Mouse (Mus musculus): ENCODE results near the gene Mrnip. TPM values are rescaled to one million over a fixed set of nuclear protein-coding genes. Genes with fewer than 3 reads are reported as not detected.

Mrnip gene
- total RNA-seq, 2 experiments from 2014 or later: 12.7 to 15.8 TPM

GRCm38 (mm10) chr11:50147958-50148476 lies 26.2 kb upstream of the Mrnip start:
- H3K27ac ChIP-seq: no peak overlapping the region
- DNase-seq (ENCODE audit: low spot score in 2 of 2): no peak
- H3K4me3 ChIP-seq: no peak overlapping the region
- no peak for TF ChIP-seq CTCF (conservative IDR thresholded peaks at IDR 0.05)

- TF ChIP-seq CTCF (conservative IDR thresholded peaks at IDR 0.05): no peak
- Histone ChIP-seq H3K4me3 (no peak overlapping the region), H3K27ac (no peak overlapping the region)
- DNase-seq (ENCODE audit: low spot score in 2 of 2): no peak
Observed at GRCm38 (mm10) chr11:50149200-50149599, 25.0 kb upstream of the Mrnip start.

GRCm38 (mm10) chr11:50149603-50150150 lies 24.6 kb upstream of the Mrnip start:
- Histone ChIP-seq H3K27ac (no peak overlapping the region), H3K4me3 (no peak overlapping the region)
- TF ChIP-seq CTCF (conservative IDR thresholded peaks at IDR 0.05): no peak
- DNase-seq (ENCODE audit: low spot score in 2 of 2): no peak

GRCm38 (mm10) chr11:50151374-50151773 lies 22.9 kb upstream of the Mrnip start:
- no peak for TF ChIP-seq CTCF (conservative IDR thresholded peaks at IDR 0.05)
- no peak for DNase-seq (ENCODE audit: low spot score in 2 of 2)
- Histone ChIP-seq H3K4me3 (no peak overlapping the region), H3K27ac (no peak overlapping the region)

- TF ChIP-seq CTCF (conservative IDR thresholded peaks at IDR 0.05): no peak
- DNase-seq (ENCODE audit: low spot score in 2 of 2): no peak
- Histone ChIP-seq H3K4me3 (no peak overlapping the region), H3K27ac (no peak overlapping the region)
Observed at GRCm38 (mm10) chr11:50154166-50154565, 20.1 kb upstream of the Mrnip start.

- no peak; the same call in 1 of the 2 replicates for TF ChIP-seq CTCF (conservative IDR thresholded peaks at IDR 0.05)
- no peak for DNase-seq (ENCODE audit: low spot score in 2 of 2)
- Histone ChIP-seq H3K4me3 (no peak overlapping the region), H3K27ac (no peak overlapping the region)
Observed at GRCm38 (mm10) chr11:50154777-50155520, 19.3 kb upstream of the Mrnip start.

- Histone ChIP-seq H3K27ac (no peak overlapping the region), H3K4me3 (no peak overlapping the region)
- DNase-seq (ENCODE audit: low spot score in 2 of 2): no peak
- TF ChIP-seq CTCF (conservative IDR thresholded peaks at IDR 0.05): no peak
Observed at GRCm38 (mm10) chr11:50155785-50156184, 18.5 kb upstream of the Mrnip start.

GRCm38 (mm10) chr11:50156725-50157258 lies 17.5 kb upstream of the Mrnip start:
- Histone ChIP-seq H3K4me3 (no peak overlapping the region), H3K27ac (no peak overlapping the region)
- no peak for TF ChIP-seq CTCF (conservative IDR thresholded peaks at IDR 0.05)
- no peak for DNase-seq (ENCODE audit: low spot score in 2 of 2)

GRCm38 (mm10) chr11:50158346-50158745 lies 15.9 kb upstream of the Mrnip start:
- H3K27ac ChIP-seq: no peak overlapping the region
- DNase-seq (ENCODE audit: low spot score in 2 of 2): no peak
- no peak overlapping the region for H3K4me3 ChIP-seq
- no peak for TF ChIP-seq CTCF (conservative IDR thresholded peaks at IDR 0.05)

GRCm38 (mm10) chr11:50159347-50159746 lies 14.9 kb upstream of the Mrnip start:
- Histone ChIP-seq H3K27ac (no peak overlapping the region), H3K4me3 (no peak overlapping the region)
- DNase-seq (ENCODE audit: low spot score in 2 of 2): no peak
- TF ChIP-seq CTCF (conservative IDR thresholded peaks at IDR 0.05): no peak

- peak in 1 of 2 experiments; percentile 39 for DNase-seq (ENCODE audit: low spot score in 2 of 2)
- peak; percentile 90 for TF ChIP-seq CTCF (conservative IDR thresholded peaks at IDR 0.05)
- Histone ChIP-seq H3K4me3 (no peak overlapping the region), H3K27ac (no peak overlapping the region)
Observed at GRCm38 (mm10) chr11:50161578-50162304, 12.5 kb upstream of the Mrnip start.

- Histone ChIP-seq H3K27ac (no peak overlapping the region), H3K4me3 (no peak overlapping the region)
- no peak for TF ChIP-seq CTCF (conservative IDR thresholded peaks at IDR 0.05)
- no peak for DNase-seq (ENCODE audit: low spot score in 2 of 2)
Observed at GRCm38 (mm10) chr11:50162338-50163050, 11.8 kb upstream of the Mrnip start.
